Comparison of ENCODE assay signal across 8 mouse cellular contexts in the genomic region with DNA sequence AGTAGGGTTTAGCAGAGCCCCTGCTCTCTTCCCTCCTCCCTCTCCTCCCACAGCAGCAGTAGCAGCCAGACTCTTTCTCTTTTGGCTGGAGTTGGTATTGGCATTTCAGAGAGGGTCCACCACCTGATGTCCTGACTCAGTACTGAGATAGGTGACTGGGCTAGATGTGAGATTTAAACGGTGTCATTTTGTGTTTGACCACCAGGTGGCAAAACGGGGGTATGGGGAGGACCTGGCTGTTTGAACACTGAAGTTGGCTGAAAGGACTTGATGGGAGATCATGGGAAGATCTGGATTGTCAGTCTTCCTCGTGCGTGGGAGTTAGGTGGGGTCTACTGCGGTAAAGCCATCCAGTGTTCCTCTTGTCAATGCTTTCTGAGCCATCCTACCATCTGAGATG. TPM values are rescaled to one million over a fixed set of nuclear protein-coding genes. Genes with fewer than 3 reads are reported as not detected.
A peak's percentile ranks its signal among the peaks of the same experiment; 100 is the strongest.
DNase-seq lines count a peak whose midpoint lies in the region; ATAC-seq and TF ChIP-seq lines count a peak whose summit lies in the region.

No protein-coding gene starts in this region.

- no peaks in the 10 kb centered on the region for H3K27me3 ChIP-seq in forebrain, embryonic 10.5 days (ENCODE audit: poor library complexity, severe bottlenecking)
- no peaks in the 10 kb centered on the region for H3K27me3 ChIP-seq in forebrain, embryonic 16.5 days (replicated peaks; ENCODE audit: control insufficient read depth, insufficient read depth, low read length)
- H3K27me3 ChIP-seq in embryonic facial prominence, embryonic 10.5 days (replicated peaks; ENCODE audit: low read depth, poor library complexity, severe bottlenecking) = no peaks in the 10 kb centered on the region
- H3K27me3 ChIP-seq in hindbrain, embryonic 15.5 days = no peaks in the 10 kb centered on the region
- H3K27me3 ChIP-seq in liver, embryonic 12.5 days (replicated peaks) = no peaks in the 10 kb centered on the region

- no peak for TF ChIP-seq POLR2A in bone marrow, adult 2 months (IDR thresholded peaks at IDR 0.05; ENCODE audit: borderline replicate concordance, control insufficient read depth, low read depth, low read length)

- peak; percentile 64 for DNase-seq in forebrain, embryonic 10.5 days (ENCODE audit: extremely low spot score, low spot score)
- peak; percentile 64 for DNase-seq in 416B (ENCODE audit: low read depth)
- peak; percentile 70 for DNase-seq in embryonic facial prominence, embryonic 10.5 days (ENCODE audit: low spot score)
- peak; percentile 81 for DNase-seq in retina, embryonic 14.5 days (ENCODE audit: low spot score)

- peak; percentile 66 for TF ChIP-seq CTCF in bone marrow, adult 2 months (IDR thresholded peaks at IDR 0.05; ENCODE audit: control insufficient read depth, insufficient read depth, low read length)

- H3K4me2 ChIP-seq in forebrain, embryonic 16.5 days (ENCODE audit: low read length) = no peak overlapping the region
- H3K4me2 ChIP-seq in hindbrain, embryonic 15.5 days = no peak overlapping the region
- H3K4me2 ChIP-seq in liver, embryonic 12.5 days = peak overlapping the region; percentile 31; the same call in 1 of the 2 replicates

- H3K9me3 ChIP-seq in forebrain, embryonic 10.5 days = no peaks in the 10 kb centered on the region
- no peaks in the 10 kb centered on the region for H3K9me3 ChIP-seq in forebrain, embryonic 16.5 days (ENCODE audit: control insufficient read depth, low read length)
- no peaks in the 10 kb centered on the region for H3K9me3 ChIP-seq in embryonic facial prominence, embryonic 10.5 days
- no peaks in the 10 kb centered on the region for H3K9me3 ChIP-seq in hindbrain, embryonic 15.5 days
- H3K9me3 ChIP-seq in liver, embryonic 12.5 days (replicated peaks) = no peaks in the 10 kb centered on the region

- H3K9ac ChIP-seq in forebrain, embryonic 16.5 days (replicated peaks; ENCODE audit: low read depth, low read length) = no peak overlapping the region
- H3K9ac ChIP-seq in hindbrain, embryonic 15.5 days = no peak overlapping the region
- H3K9ac ChIP-seq in liver, embryonic 12.5 days = peak overlapping the region; percentile 55

- ATAC-seq in forebrain, embryonic 16.5 days = no peak
- peak; percentile 59; the same call in 1 of the 2 replicates for ATAC-seq in hindbrain, embryonic 15.5 days (ENCODE audit: low FRiP score, low read depth)
- ATAC-seq in liver, embryonic 12.5 days = peak; percentile 65

- no peak overlapping the region for H3K27ac ChIP-seq in forebrain, embryonic 10.5 days
- H3K27ac ChIP-seq in forebrain, embryonic 16.5 days (ENCODE audit: low read length) = no peak overlapping the region
- H3K27ac ChIP-seq in bone marrow, adult 2 months (ENCODE audit: control insufficient read depth, insufficient read depth, low read depth, low read length, poor library complexity) = no peak overlapping the region
- H3K27ac ChIP-seq in embryonic facial prominence, embryonic 10.5 days (replicated peaks) = no peak overlapping the region
- H3K27ac ChIP-seq in hindbrain, embryonic 15.5 days (replicated peaks) = no peak overlapping the region
- H3K27ac ChIP-seq in liver, embryonic 12.5 days = peak overlapping the region; percentile 45; the same call in 1 of the 2 replicates

- H3K4me1 ChIP-seq in forebrain, embryonic 10.5 days = no peaks in the 10 kb centered on the region
- no peaks in the 10 kb centered on the region for H3K4me1 ChIP-seq in forebrain, embryonic 16.5 days (replicated peaks; ENCODE audit: control insufficient read depth, insufficient read depth, low read length)
- peaks cover 4% of the 10 kb centered on the region for H3K4me1 ChIP-seq in bone marrow, adult 2 months (ENCODE audit: control insufficient read depth, insufficient read depth, low read length)
- H3K4me1 ChIP-seq in embryonic facial prominence, embryonic 10.5 days = no peaks in the 10 kb centered on the region
- H3K4me1 ChIP-seq in hindbrain, embryonic 15.5 days (replicated peaks) = 0 out of 2 replicates have a peak, but pooled peaks cover 4% of the 10 kb centered on the region
- peaks cover 52% of the 10 kb centered on the region for H3K4me1 ChIP-seq in liver, embryonic 12.5 days

- no peak overlapping the region for H3K4me3 ChIP-seq in forebrain, embryonic 10.5 days
- no peak overlapping the region for H3K4me3 ChIP-seq in forebrain, embryonic 16.5 days (replicated peaks; ENCODE audit: low read length)
- H3K4me3 ChIP-seq in bone marrow, adult 2 months (replicated peaks; ENCODE audit: control insufficient read depth, low read depth, low read length) = no peak overlapping the region
- H3K4me3 ChIP-seq in embryonic facial prominence, embryonic 10.5 days = no peak overlapping the region
- no peak overlapping the region for H3K4me3 ChIP-seq in hindbrain, embryonic 15.5 days
- no peak overlapping the region for H3K4me3 ChIP-seq in liver, embryonic 12.5 days

- 42% methylated on average over 5 of the region's 5 CpGs for WGBS in forebrain, embryonic 10.5 days
- 20% methylated on average over 5 of the region's 5 CpGs for WGBS in forebrain, embryonic 16.5 days
- 23% methylated on average over 5 of the region's 5 CpGs for WGBS in bone marrow, adult 2 months
- WGBS in embryonic facial prominence, embryonic 10.5 days = 36% methylated on average over 5 of the region's 5 CpGs
- 29% methylated on average over 5 of the region's 5 CpGs for WGBS in hindbrain, embryonic 15.5 days
- WGBS in liver, embryonic 12.5 days (ENCODE audit: insufficient replicate concordance) = 24% methylated on average over 5 of the region's 5 CpGs

- peaks cover 70% of the 10 kb centered on the region for H3K36me3 ChIP-seq in forebrain, embryonic 10.5 days (replicated peaks)
- H3K36me3 ChIP-seq in forebrain, embryonic 16.5 days (ENCODE audit: control insufficient read depth, insufficient read depth) = peaks cover 10% of the 10 kb centered on the region
- peaks cover 73% of the 10 kb centered on the region for H3K36me3 ChIP-seq in embryonic facial prominence, embryonic 10.5 days (replicated peaks)
- H3K36me3 ChIP-seq in hindbrain, embryonic 15.5 days = peaks cover 45% of the 10 kb centered on the region
- H3K36me3 ChIP-seq in liver, embryonic 12.5 days = peaks cover 73% of the 10 kb centered on the region

RNA-seq across cellular contexts. Expression of gene Rab5if, which starts 10.7 kb away (rescaled TPM):
- polyA plus RNA-seq in forebrain, embryonic 10.5 days (2016; fragmentation: Nextera tagmentation; extraction: Ambion mirVana) = 185 and 186 TPM in 2 replicates
- 131 and 139 TPM in 2 replicates for polyA plus RNA-seq in forebrain, embryonic 16.5 days (2015; fragmentation: Nextera tagmentation; extraction: Ambion mirVana)
- polyA plus RNA-seq in bone marrow, adult 2 months (2011; ENCODE audit: insufficient read depth, insufficient read length, low replicate concordance, missing spikeins) = 55.4 and 82.3 TPM in 2 replicates
- 174 and 187 TPM in 2 replicates for polyA plus RNA-seq in embryonic facial prominence, embryonic 10.5 days (2016; fragmentation: Nextera tagmentation; extraction: Ambion mirVana)
- 145 and 148 TPM in 2 replicates for polyA plus RNA-seq in hindbrain, embryonic 15.5 days (2015; fragmentation: Nextera tagmentation; extraction: Ambion mirVana)
- polyA plus RNA-seq in liver, embryonic 12.5 days (2016; fragmentation: Nextera tagmentation; extraction: Ambion mirVana) = 250 and 266 TPM in 2 replicates

RNA-seq across cellular contexts. Expression of gene Sla2, which starts 13.4 kb away (rescaled TPM):
- 0.60 and 0.94 TPM in 2 replicates for polyA plus RNA-seq in forebrain, embryonic 10.5 days (2016; fragmentation: Nextera tagmentation; extraction: Ambion mirVana)
- polyA plus RNA-seq in forebrain, embryonic 16.5 days (2015; fragmentation: Nextera tagmentation; extraction: Ambion mirVana) = 0.11 and 0.29 TPM in 2 replicates
- polyA plus RNA-seq in bone marrow, adult 2 months (2011; ENCODE audit: insufficient read depth, insufficient read length, low replicate concordance, missing spikeins) = 1.8 and 6.7 TPM in 2 replicates
- polyA plus RNA-seq in embryonic facial prominence, embryonic 10.5 days (2016; fragmentation: Nextera tagmentation; extraction: Ambion mirVana) = 0.29 and 0.49 TPM in 2 replicates
- 0.17 TPM in 1 of 2 replicates, not detected in the other for polyA plus RNA-seq in hindbrain, embryonic 15.5 days (2015; fragmentation: Nextera tagmentation; extraction: Ambion mirVana)
- polyA plus RNA-seq in liver, embryonic 12.5 days (2016; fragmentation: Nextera tagmentation; extraction: Ambion mirVana) = 6.2 and 7.1 TPM in 2 replicates

RNA-seq across cellular contexts. Expression of gene 4930518I15Rik, which starts 15.9 kb away (rescaled TPM):
- 7.7 and 9.3 TPM in 2 replicates for polyA plus RNA-seq in forebrain, embryonic 10.5 days (2016; fragmentation: Nextera tagmentation; extraction: Ambion mirVana)
- 10.2 and 15.0 TPM in 2 replicates for polyA plus RNA-seq in forebrain, embryonic 16.5 days (2015; fragmentation: Nextera tagmentation; extraction: Ambion mirVana)
- polyA plus RNA-seq in bone marrow, adult 2 months (2011; ENCODE audit: insufficient read depth, insufficient read length, low replicate concordance, missing spikeins) = 2.2 and 2.7 TPM in 2 replicates
- 9.9 and 10.0 TPM in 2 replicates for polyA plus RNA-seq in embryonic facial prominence, embryonic 10.5 days (2016; fragmentation: Nextera tagmentation; extraction: Ambion mirVana)
- polyA plus RNA-seq in hindbrain, embryonic 15.5 days (2015; fragmentation: Nextera tagmentation; extraction: Ambion mirVana) = 9.1 TPM in 2 replicates
- polyA plus RNA-seq in liver, embryonic 12.5 days (2016; fragmentation: Nextera tagmentation; extraction: Ambion mirVana) = 2.5 and 2.7 TPM in 2 replicates

RNA-seq across cellular contexts. Expression of gene Tgif2, which starts 33.8 kb away (rescaled TPM):
- 108 and 109 TPM in 2 replicates for polyA plus RNA-seq in forebrain, embryonic 10.5 days (2016; fragmentation: Nextera tagmentation; extraction: Ambion mirVana)
- 33.1 and 39.1 TPM in 2 replicates for polyA plus RNA-seq in forebrain, embryonic 16.5 days (2015; fragmentation: Nextera tagmentation; extraction: Ambion mirVana)
- polyA plus RNA-seq in bone marrow, adult 2 months (2011; ENCODE audit: insufficient read depth, insufficient read length, low replicate concordance, missing spikeins) = 3.1 and 5.5 TPM in 2 replicates
- 112 and 114 TPM in 2 replicates for polyA plus RNA-seq in embryonic facial prominence, embryonic 10.5 days (2016; fragmentation: Nextera tagmentation; extraction: Ambion mirVana)
- 21.3 and 22.6 TPM in 2 replicates for polyA plus RNA-seq in hindbrain, embryonic 15.5 days (2015; fragmentation: Nextera tagmentation; extraction: Ambion mirVana)
- 15.4 and 16.2 TPM in 2 replicates for polyA plus RNA-seq in liver, embryonic 12.5 days (2016; fragmentation: Nextera tagmentation; extraction: Ambion mirVana)
